Mouse (Mus musculus): ENCODE results near the gene A030005L19Rik.
"Not testable (repeated sequence)": the region's sequence is repeated elsewhere in the genome, so short reads cannot be mapped to it uniquely, and the experiment has no call there.

The A030005L19Rik gene

GRCm38 (mm10) chr1:82913025-82913424 is at the start of gene A030005L19Rik:
A030005L19Rik (plus strand) TSS chr1:82913325.
- no peak for ATAC-seq (ENCODE audit: low TSS enrichment)

GRCm38 (mm10) chr1:82870202-82870601 is 42.9 kb upstream of the A030005L19Rik start:
- no peak for ATAC-seq (ENCODE audit: low TSS enrichment)

GRCm38 (mm10) chr1:82879172-82879571 is 34.0 kb upstream of the A030005L19Rik start:
- peak; percentile 61 for ATAC-seq (ENCODE audit: low TSS enrichment)

DNA sequence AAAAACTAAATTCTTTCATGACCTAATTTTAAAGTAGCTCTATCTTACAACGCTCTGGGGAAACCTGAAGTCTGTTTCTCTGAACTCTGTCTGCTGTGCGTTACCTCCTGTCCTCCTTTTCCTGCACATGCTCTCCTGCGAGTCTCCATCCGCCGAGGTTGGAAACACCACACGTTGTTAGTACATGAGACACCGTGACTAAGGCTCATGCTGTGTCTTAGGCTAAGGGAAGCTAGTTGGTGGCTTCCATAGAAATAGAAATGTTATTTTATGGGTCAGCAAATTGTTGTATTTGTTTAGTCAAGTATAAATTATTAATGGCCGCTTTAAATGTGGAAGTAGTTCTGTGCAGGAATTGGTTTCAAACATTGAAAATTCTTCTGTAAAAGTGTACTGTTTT is 32.9 kb upstream of the A030005L19Rik start:
- ATAC-seq (ENCODE audit: low TSS enrichment), result peak; percentile 76

DNA sequence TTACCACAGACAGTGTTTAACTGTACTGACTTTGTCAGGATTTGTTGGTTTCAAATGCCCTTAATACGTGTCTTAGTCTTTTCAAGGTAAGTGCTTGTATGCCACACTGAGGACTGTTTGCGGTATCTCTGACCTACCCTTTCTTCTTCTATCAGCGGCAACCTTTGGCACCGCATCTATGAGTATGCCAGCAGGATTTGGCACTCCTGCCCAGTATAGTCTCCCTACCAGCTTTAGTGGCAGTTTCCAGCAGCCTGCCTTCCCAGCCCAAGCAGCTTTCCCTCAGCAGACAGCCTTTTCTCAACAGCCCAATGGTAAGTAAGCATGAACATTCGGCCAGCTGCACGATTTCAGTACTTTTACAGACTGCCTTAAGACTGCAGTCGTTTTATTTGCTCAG is 19.9 kb upstream of the A030005L19Rik start:
- no peak for ATAC-seq (ENCODE audit: low TSS enrichment)

GRCm38 (mm10) chr1:82900567-82900966 is 12.6 kb upstream of the A030005L19Rik start:
- ATAC-seq (ENCODE audit: low TSS enrichment), result no peak

DNA sequence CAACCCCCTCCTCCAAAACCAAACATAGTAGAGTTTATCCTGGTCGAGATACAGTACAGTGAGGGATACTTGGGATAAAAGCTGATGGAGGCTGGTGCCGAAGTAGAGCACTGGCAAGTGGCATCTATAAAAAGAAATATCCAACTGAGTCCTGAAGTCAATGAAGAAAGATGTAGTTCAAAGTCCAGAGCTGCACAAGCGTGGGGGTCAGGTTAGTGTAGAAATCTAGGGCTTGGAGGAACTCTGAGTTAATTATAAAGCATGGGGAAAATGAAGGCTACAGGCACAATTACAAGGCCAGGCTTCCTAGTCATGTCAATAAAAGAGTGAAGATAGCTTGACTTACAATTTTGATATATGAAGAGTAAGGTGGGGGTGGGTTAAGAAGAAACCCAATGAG is 11.9 kb upstream of the A030005L19Rik start:
- ATAC-seq (ENCODE audit: low TSS enrichment), result no peak

DNA sequence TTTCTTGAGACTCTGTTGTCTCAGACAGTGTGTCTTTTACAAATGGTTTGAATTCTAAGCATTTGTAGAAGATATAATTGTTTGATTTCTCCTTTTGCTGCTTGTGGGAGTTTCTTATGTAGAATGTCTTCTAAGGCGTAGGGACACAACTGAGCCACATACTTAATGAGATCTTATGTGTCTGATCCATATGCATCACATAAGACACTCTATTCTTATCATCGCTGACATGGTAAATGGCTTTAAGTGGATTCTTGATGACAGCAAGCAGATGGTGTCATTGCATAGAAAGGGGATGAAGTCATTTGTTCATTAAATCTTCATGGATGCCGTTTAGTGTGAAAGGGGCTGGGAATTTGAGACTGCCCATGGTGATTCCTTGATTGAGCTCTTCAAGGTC is 7.2 kb upstream of the A030005L19Rik start:
- ATAC-seq (ENCODE audit: low TSS enrichment), result peak; percentile 53; the same call in 1 of the 2 replicates

GRCm38 (mm10) chr1:82913434-82913833 is 309 bp downstream of the A030005L19Rik start:
- ATAC-seq (ENCODE audit: low TSS enrichment), result not testable (repeated sequence)

- ATAC-seq (ENCODE audit: low TSS enrichment), result no peak
Observed at GRCm38 (mm10) chr1:82924650-82925049, 11.5 kb downstream of the A030005L19Rik start, which contains the start of gene A030014E15Rik. A030014E15Rik (plus strand) TSS chr1:82924917.

DNA sequence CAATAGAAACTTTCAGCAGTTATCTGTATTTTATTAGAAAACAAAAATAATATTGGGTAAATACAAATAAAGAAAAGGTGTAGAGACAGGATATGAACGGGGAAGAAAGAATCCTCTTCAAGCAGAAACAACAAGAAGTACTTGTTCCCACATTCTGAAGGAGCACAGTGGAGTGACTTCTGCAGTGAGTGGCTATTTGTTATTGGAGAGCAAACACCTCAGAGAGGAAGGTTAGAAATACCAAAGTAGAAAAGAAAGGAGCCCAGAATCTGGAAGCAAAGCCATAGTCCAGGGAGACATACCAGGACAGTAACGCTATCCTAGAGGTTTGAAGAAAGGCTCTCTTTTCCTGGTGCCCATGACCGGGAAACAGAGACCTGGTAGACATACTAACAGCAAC is 17.4 kb downstream of the A030005L19Rik start:
- ATAC-seq (ENCODE audit: low TSS enrichment), result not testable (repeated sequence)

DNA sequence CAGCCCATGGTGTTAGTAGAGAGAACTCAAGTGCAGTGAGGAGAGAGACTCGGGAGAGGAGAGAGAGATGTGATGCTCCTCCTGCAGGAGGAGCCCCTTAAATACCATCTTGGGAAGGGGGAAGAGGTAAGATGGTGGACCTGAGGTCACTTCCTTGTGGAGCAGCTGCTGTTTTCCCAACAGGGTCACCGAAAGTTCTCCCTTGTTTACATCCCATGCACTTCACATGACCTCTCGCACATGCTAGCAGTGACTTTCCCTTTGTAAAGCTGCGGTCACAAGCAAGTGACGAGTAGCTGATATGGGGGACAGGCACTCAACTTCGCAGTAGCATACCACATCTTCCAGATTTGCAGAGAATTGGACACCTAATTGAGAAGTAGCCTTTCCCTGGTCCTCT is 18.2 kb downstream of the A030005L19Rik start, which contains the start of gene Gm6217:
Gene Gm6217 (minus strand): TSS at position 74 of the 400 bp plus-strand sequence.
- not testable (repeated sequence) for ATAC-seq (ENCODE audit: low TSS enrichment)

DNA sequence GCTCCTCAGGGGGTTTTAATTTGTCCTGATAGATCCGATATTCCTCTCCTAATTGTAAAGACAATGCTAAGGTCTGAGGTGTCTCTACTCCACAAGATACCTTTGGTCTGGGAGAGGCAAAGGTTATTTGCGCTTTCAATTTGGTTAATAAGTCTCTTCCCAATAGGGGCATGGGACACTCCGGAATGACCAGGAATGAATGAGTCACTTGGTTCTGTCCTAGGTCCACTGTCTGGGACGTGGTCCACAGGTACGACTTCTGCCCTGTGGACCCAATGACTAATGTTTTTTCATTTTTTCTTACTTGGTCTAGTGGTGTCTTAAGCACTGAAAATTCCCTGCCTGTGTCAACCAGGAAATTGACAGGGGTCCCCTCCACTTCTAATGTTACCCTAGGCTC is 25.5 kb downstream of the A030005L19Rik start:
- ATAC-seq (ENCODE audit: low TSS enrichment), result no peak

DNA sequence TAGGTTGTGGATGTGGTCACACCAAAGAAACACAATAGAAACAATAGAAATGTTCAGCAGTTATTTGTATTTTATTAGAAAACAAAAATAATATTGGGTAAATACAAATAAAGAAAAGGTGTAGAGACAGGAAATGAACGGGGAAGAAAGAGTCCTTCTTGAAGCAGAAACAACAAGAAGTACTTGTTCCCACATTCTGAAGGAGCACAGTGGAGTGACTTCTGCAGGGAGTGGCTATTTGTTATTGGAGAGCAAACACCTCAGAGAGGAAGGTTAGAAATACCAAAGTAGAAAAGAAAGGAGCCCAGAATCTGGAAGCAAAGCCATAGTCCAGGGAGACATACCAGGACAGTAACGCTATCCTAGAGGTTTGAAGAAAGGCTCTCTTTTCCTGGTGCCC is 29.4 kb downstream of the A030005L19Rik start:
- not testable (repeated sequence) for ATAC-seq (ENCODE audit: low TSS enrichment)

DNA sequence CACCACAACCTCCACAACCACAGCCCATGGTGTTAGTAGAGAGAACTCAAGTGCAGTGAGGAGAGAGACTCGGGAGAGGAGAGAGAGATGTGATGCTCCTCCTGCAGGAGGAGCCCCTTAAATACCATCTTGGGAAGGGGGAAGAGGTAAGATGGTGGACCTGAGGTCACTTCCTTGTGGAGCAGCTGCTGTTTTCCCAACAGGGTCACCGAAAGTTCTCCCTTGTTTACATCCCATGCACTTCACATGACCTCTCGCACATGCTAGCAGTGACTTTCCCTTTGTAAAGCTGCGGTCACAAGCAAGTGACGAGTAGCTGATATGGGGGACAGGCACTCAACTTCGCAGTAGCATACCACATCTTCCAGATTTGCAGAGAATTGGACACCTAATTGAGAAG is 30.2 kb downstream of the A030005L19Rik start, which contains the start of gene A030003K21Rik:
Gene A030003K21Rik (minus strand): TSS at position 94 of the 400 bp plus-strand sequence.
- ATAC-seq (ENCODE audit: low TSS enrichment), result not testable (repeated sequence)

GRCm38 (mm10) chr1:82946029-82946428 is 32.9 kb downstream of the A030005L19Rik start:
- ATAC-seq (ENCODE audit: low TSS enrichment), result not testable (repeated sequence)

GRCm38 (mm10) chr1:82948601-82949000 is 35.5 kb downstream of the A030005L19Rik start:
- no peak for ATAC-seq (ENCODE audit: low TSS enrichment)

GRCm38 (mm10) chr1:82955913-82956312 is 42.8 kb downstream of the A030005L19Rik start, which contains the start of gene Gm7544:
Gm7544 (minus strand) TSS chr1:82956013.
- not testable (repeated sequence) for ATAC-seq (ENCODE audit: low TSS enrichment)

DNA sequence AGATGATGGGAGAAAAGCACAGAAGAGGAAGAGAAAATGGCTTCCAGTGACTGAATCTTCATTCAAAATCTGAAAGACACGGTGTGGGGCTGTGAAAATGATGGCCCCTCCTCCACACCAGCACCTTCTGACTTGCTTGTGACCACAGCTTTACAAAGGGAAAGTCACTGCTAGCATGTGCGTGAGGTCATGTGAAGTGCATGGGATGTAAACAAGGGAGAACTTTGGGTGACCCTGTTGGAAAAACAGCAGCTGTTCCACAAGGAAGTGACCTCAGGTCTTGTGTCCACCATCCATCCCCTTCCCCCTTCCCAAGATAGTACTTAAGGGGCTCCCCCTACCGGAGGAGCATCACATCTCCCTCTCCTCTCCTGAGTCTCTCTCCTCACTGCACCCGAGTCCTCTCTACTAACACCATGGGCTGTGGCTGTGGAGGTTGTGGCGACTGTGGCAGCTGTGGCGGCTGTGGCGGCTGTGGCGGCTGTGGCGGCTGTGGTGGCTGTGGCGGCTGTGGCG is 46.8 kb downstream of the A030005L19Rik start, which contains the start of gene Gm47955:
Gene Gm47955 (plus strand): TSS at position 417 of the 516 bp plus-strand sequence.
- no peak for ATAC-seq (ENCODE audit: low TSS enrichment)

Data from frontal cortex, adult (tissue).